Mouse (Mus musculus): ENCODE data around the gene Fkbp1b. TPM values are rescaled to one million over a fixed set of nuclear protein-coding genes. Genes with fewer than 3 reads are reported as not detected.

Gene Fkbp1b
- polyA plus RNA-seq, 1 experiment from 2014 or later, result 8.6 TPM

DNA sequence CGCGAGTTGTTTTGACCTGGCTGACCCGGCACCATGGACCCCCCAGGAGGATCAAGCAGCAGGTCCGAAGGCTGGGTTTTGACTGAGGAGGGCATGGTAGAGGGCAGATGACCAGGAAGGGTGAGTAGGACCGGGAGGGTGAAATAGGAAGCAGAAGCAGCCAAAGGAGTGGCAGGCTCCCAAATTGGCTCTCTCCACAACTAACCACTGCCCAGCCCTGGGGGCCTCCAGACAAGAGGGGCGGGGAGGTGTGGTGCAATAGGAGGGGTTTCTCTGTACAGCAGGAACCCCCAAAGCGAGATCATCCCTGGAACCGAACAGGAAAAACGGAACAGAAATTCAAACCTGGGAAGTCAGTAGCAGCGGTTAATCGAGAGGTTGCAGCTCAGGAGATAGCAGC, 650 bp downstream of the Fkbp1b start:
- Histone ChIP-seq H3K9me3 (ENCODE audit: control insufficient read depth, low read length) (no peaks in the 10 kb centered on the region), H3K4me1 (ENCODE audit: control insufficient read depth, insufficient read depth, low read length) (peaks cover 10% of the 10 kb centered on the region; the same call in 1 of the 2 replicates), H3K27me3 (ENCODE audit: control insufficient read depth, insufficient read depth, low read length) (no peaks in the 10 kb centered on the region), H3K27ac (replicated peaks; ENCODE audit: low read depth, low read length) (no peak overlapping the region), H3K4me2 (ENCODE audit: low read depth, severe bottlenecking) (peak overlapping the region; percentile 82), H3K9ac (ENCODE audit: low read length) (peak overlapping the region; percentile 66), H3K4me3 (ENCODE audit: low read depth, low read length) (peak overlapping the region; percentile 70), H3K36me3 (ENCODE audit: control insufficient read depth, insufficient read depth, low read length) (no peaks in the 10 kb centered on the region)
- DNase-seq (ENCODE audit: low spot score) (peak; percentile 25), ATAC-seq (ENCODE audit: insufficient number of reproducible peaks, low FRiP score, low TSS enrichment, low read depth) (0 out of 2 replicates have a peak, but pooled peaks have one; percentile 1)
- 1% methylated on average over 11 of the region's 11 CpGs for WGBS

GRCm38 (mm10) chr12:4840010-4840409, 1.4 kb downstream of the Fkbp1b start:
- Histone ChIP-seq H3K27ac (replicated peaks; ENCODE audit: low read depth, low read length) (no peak overlapping the region), H3K4me3 (ENCODE audit: low read depth, low read length) (no peak overlapping the region), H3K9ac (ENCODE audit: low read length) (no peak overlapping the region), H3K4me2 (ENCODE audit: low read depth, severe bottlenecking) (no peak overlapping the region), H3K4me1 (ENCODE audit: control insufficient read depth, insufficient read depth, low read length) (peaks cover 10% of the 10 kb centered on the region; the same call in 1 of the 2 replicates), H3K9me3 (ENCODE audit: control insufficient read depth, low read length) (no peaks in the 10 kb centered on the region), H3K27me3 (ENCODE audit: control insufficient read depth, insufficient read depth, low read length) (no peaks in the 10 kb centered on the region), H3K36me3 (ENCODE audit: control insufficient read depth, insufficient read depth, low read length) (no peaks in the 10 kb centered on the region)
- ATAC-seq (ENCODE audit: insufficient number of reproducible peaks, low FRiP score, low TSS enrichment, low read depth), result no peak
- no peak for DNase-seq (ENCODE audit: low spot score)
- WGBS, result 51% methylated on average over 6 of the region's 6 CpGs

DNA sequence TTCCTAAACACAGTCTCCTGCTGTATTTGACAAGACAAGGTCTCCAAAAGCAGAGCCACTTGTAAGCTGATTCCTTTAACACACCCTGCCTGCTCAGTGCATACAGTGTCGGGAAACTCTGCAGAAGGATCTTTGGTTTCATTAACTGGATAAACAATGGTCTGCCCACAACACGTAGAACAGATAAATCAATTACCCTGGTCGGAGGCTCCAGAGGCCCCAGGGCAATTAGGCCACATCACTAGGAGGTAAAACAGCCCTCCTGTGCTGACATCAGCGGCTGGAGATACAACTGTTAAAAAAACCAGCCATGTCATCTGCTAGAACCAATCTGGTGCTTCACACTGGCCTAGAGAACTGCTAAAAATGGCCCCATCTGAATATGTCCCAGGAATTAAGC, 4.4 kb downstream of the Fkbp1b start:
- no peak for ATAC-seq (ENCODE audit: insufficient number of reproducible peaks, low FRiP score, low TSS enrichment, low read depth)
- no peak overlapping the region for H3K4me3 ChIP-seq (ENCODE audit: low read depth, low read length)
- H3K4me2 ChIP-seq (ENCODE audit: low read depth, severe bottlenecking), result no peak overlapping the region
- H3K9ac ChIP-seq (ENCODE audit: low read length), result no peak overlapping the region
- H3K9me3 ChIP-seq (ENCODE audit: control insufficient read depth, low read length), result no peaks in the 10 kb centered on the region
- no peaks in the 10 kb centered on the region; the same call in 1 of the 2 replicates for H3K36me3 ChIP-seq (ENCODE audit: control insufficient read depth, insufficient read depth, low read length)
- no peak for DNase-seq (ENCODE audit: low spot score)
- H3K27ac ChIP-seq (replicated peaks; ENCODE audit: low read depth, low read length), result no peak overlapping the region
- 0 out of 2 replicates have a peak, but pooled peaks cover 3% of the 10 kb centered on the region for H3K4me1 ChIP-seq (ENCODE audit: control insufficient read depth, insufficient read depth, low read length)
- H3K27me3 ChIP-seq (ENCODE audit: control insufficient read depth, insufficient read depth, low read length), result no peaks in the 10 kb centered on the region
- WGBS, result 11% methylated on average over 4 of the region's 4 CpGs

GRCm38 (mm10) chr12:4827256-4827655, 14.1 kb downstream of the Fkbp1b start:
- no peak overlapping the region for H3K4me2 ChIP-seq (ENCODE audit: low read depth, severe bottlenecking)
- WGBS, result 71% methylated on average over 3 of the region's 3 CpGs

DNA sequence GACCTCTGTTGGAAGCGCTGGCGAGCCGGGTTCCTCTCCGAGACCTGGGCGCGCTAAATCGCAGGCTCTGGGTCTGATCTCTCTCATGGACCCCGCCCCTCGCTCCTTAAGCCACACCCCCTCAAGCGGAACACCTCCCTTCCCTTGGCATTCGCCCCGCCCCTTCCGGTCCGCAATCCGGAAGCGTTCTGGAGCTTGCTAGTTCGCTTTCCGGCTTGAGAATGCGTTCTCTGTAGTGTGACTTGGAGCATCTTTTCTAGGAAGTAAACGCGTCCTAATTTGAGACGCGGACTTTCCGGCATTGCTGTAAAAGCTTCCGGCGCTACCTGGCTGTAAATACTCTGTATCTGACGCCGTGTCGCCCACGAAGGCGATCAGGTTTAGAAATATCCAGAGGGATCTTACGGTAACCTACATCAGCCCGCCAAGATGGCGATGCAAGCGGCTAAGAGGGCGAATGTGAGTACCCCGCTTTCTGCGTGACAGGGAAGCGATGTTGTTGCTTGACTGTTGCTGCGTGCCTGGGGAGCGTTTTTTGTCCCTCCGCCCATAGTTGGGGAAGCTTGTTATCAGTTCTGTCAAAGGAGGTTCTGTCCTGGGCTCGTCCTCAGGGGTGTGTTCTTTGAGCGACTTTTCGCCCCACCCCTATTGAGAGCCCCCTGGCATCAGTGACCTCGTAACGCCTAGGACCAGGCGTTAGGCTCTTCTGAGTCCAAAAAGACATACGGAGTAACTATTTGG, 23.9 kb downstream of the Fkbp1b start, which contains the start of gene Sf3b6:
Gene Sf3b6 (plus strand): TSS at position 184 of the 741 bp plus-strand sequence.
- Histone ChIP-seq H3K27ac (replicated peaks; ENCODE audit: low read depth, low read length) (peak within 1 kb of the TSS; percentile 49; the same call in 1 of the 2 replicates), H3K36me3 (ENCODE audit: control insufficient read depth, insufficient read depth, low read length) (peaks cover 3% of the 10 kb centered on the region; the same call in 1 of the 2 replicates), H3K4me2 (ENCODE audit: low read depth, severe bottlenecking) (peak within 1 kb of the TSS; percentile 87), H3K4me1 (ENCODE audit: control insufficient read depth, insufficient read depth, low read length) (0 out of 2 replicates have a peak, but pooled peaks cover 6% of the 10 kb centered on the region), H3K9ac (ENCODE audit: low read length) (peak within 1 kb of the TSS; percentile 61), H3K9me3 (ENCODE audit: control insufficient read depth, low read length) (no peaks in the 10 kb centered on the region), H3K4me3 (ENCODE audit: low read depth, low read length) (peak within 1 kb of the TSS; percentile 75), H3K27me3 (ENCODE audit: control insufficient read depth, insufficient read depth, low read length) (no peaks in the 10 kb centered on the region)
- ATAC-seq (ENCODE audit: insufficient number of reproducible peaks, low FRiP score, low TSS enrichment, low read depth), result peak; percentile 97
- under 1% methylated on average over 49 of the region's 49 CpGs for WGBS
- peak; percentile 98 for DNase-seq (ENCODE audit: low spot score)

More at GRCm38 (mm10) chr12:4827256-4827655, 14.1 kb downstream of the Fkbp1b start:
- DNase-seq (ENCODE audit: low spot score) (no peak), ATAC-seq (ENCODE audit: insufficient number of reproducible peaks, low FRiP score, low TSS enrichment, low read depth) (no peak)
- H3K9me3 ChIP-seq (ENCODE audit: control insufficient read depth, low read length), result no peaks in the 10 kb centered on the region
- H3K27ac ChIP-seq (replicated peaks; ENCODE audit: low read depth, low read length), result no peak overlapping the region
- peaks cover 13% of the 10 kb centered on the region for H3K36me3 ChIP-seq (ENCODE audit: control insufficient read depth, insufficient read depth, low read length)
- H3K4me3 ChIP-seq (ENCODE audit: low read depth, low read length), result no peak overlapping the region
- no peaks in the 10 kb centered on the region for H3K27me3 ChIP-seq (ENCODE audit: control insufficient read depth, insufficient read depth, low read length)
- no peak overlapping the region for H3K9ac ChIP-seq (ENCODE audit: low read length)
- no peaks in the 10 kb centered on the region for H3K4me1 ChIP-seq (ENCODE audit: control insufficient read depth, insufficient read depth, low read length)

GRCm38 (mm10) chr12:4816680-4817360, 24.6 kb downstream of the Fkbp1b start:
- H3K27ac ChIP-seq (replicated peaks; ENCODE audit: low read depth, low read length), result peak overlapping the region; percentile 49; the same call in 1 of the 2 replicates
- no peaks in the 10 kb centered on the region for H3K9me3 ChIP-seq (ENCODE audit: control insufficient read depth, low read length)
- peak overlapping the region; percentile 87 for H3K4me2 ChIP-seq (ENCODE audit: low read depth, severe bottlenecking)
- H3K4me1 ChIP-seq (ENCODE audit: control insufficient read depth, insufficient read depth, low read length), result 0 out of 2 replicates have a peak, but pooled peaks cover 6% of the 10 kb centered on the region
- H3K27me3 ChIP-seq (ENCODE audit: control insufficient read depth, insufficient read depth, low read length), result no peaks in the 10 kb centered on the region
- ATAC-seq (ENCODE audit: insufficient number of reproducible peaks, low FRiP score, low TSS enrichment, low read depth) (peak; percentile 67; the same call in 1 of the 2 replicates), DNase-seq (ENCODE audit: low spot score) (no peak)
- peaks cover 3% of the 10 kb centered on the region; the same call in 1 of the 2 replicates for H3K36me3 ChIP-seq (ENCODE audit: control insufficient read depth, insufficient read depth, low read length)
- 12% methylated on average over 24 of the region's 24 CpGs for WGBS
- peak overlapping the region; percentile 75 for H3K4me3 ChIP-seq (ENCODE audit: low read depth, low read length)
- peak overlapping the region; percentile 61 for H3K9ac ChIP-seq (ENCODE audit: low read length)

DNA sequence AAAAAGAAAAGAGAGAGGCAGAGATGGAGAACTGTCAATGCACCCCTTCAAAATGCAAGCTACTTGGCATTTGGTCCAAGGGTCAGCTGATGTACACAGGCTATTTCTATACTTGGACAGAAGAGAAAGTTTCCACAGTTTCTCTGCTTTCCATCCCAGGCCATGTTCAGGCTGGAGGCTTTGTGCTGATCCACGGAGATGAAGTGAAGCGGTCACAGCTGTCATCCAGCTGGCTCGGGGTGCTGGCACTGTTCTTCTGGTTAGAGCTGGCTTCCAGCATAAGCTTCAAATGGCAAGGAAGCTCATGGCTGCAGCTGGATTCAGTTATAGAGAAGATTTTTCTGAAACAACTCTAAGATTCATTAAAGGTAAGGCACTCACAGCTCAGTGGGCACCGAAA, 27.8 kb downstream of the Fkbp1b start:
- Histone ChIP-seq H3K9ac (ENCODE audit: low read length) (no peak overlapping the region), H3K36me3 (ENCODE audit: control insufficient read depth, insufficient read depth, low read length) (no peaks in the 10 kb centered on the region), H3K4me2 (ENCODE audit: low read depth, severe bottlenecking) (no peak overlapping the region), H3K27ac (replicated peaks; ENCODE audit: low read depth, low read length) (no peak overlapping the region), H3K9me3 (ENCODE audit: control insufficient read depth, low read length) (no peaks in the 10 kb centered on the region), H3K4me3 (ENCODE audit: low read depth, low read length) (no peak overlapping the region), H3K4me1 (ENCODE audit: control insufficient read depth, insufficient read depth, low read length) (0 out of 2 replicates have a peak, but pooled peaks cover 5% of the 10 kb centered on the region), H3K27me3 (ENCODE audit: control insufficient read depth, insufficient read depth, low read length) (no peaks in the 10 kb centered on the region)
- no peak for DNase-seq (ENCODE audit: low spot score)
- 81% methylated on average over 4 of the region's 4 CpGs for WGBS
- no peak for ATAC-seq (ENCODE audit: insufficient number of reproducible peaks, low FRiP score, low TSS enrichment, low read depth)

GRCm38 (mm10) chr12:4811705-4812104, 29.7 kb downstream of the Fkbp1b start:
- Histone ChIP-seq H3K4me1 (ENCODE audit: control insufficient read depth, insufficient read depth, low read length) (0 out of 2 replicates have a peak, but pooled peaks cover 3% of the 10 kb centered on the region), H3K4me2 (ENCODE audit: low read depth, severe bottlenecking) (no peak overlapping the region), H3K36me3 (ENCODE audit: control insufficient read depth, insufficient read depth, low read length) (no peaks in the 10 kb centered on the region), H3K27me3 (ENCODE audit: control insufficient read depth, insufficient read depth, low read length) (no peaks in the 10 kb centered on the region), H3K4me3 (ENCODE audit: low read depth, low read length) (no peak overlapping the region), H3K27ac (replicated peaks; ENCODE audit: low read depth, low read length) (no peak overlapping the region), H3K9ac (ENCODE audit: low read length) (no peak overlapping the region), H3K9me3 (ENCODE audit: control insufficient read depth, low read length) (no peaks in the 10 kb centered on the region)
- DNase-seq (ENCODE audit: low spot score) (no peak), ATAC-seq (ENCODE audit: insufficient number of reproducible peaks, low FRiP score, low TSS enrichment, low read depth) (no peak)
- 68% methylated on average over 3 of the region's 3 CpGs for WGBS
